Mouse (Mus musculus) adrenal gland, postnatal 14 days (tissue): ENCODE measurements around the gene Lefty2. TPM values are rescaled to one million over a fixed set of nuclear protein-coding genes. Genes with fewer than 3 reads are reported as not detected.
"Not testable (repeated sequence)": the region's sequence is repeated elsewhere in the genome, so short reads cannot be mapped to it uniquely, and the experiment has no call there.

ENCODE experiments used
- DNase-seq: peaks from one replicate; pipeline ENCODE4 v3.0.0; 2021; ENCODE audit warnings: mixed read lengths
- total RNA-seq: library from RNA; stranded (reverse); gene quantifications from 2 replicates; pipeline ENCODE4 v1.2.3, GENCODE M21; 2021

Lefty2 gene
- total RNA-seq, 1 experiment from 2014 or later: 0.30 TPM

- no peak for DNase-seq
Observed at GRCm38 (mm10) chr1:180933659-180934058, 40.8 kb downstream of the Lefty2 start.

- no peak for DNase-seq
Observed at GRCm38 (mm10) chr1:180934467-180935419, 41.8 kb downstream of the Lefty2 start, which contains the start of gene Lefty1. TSS of gene Lefty1 (plus strand) at chr1:180935022.

GRCm38 (mm10) chr1:180936610-180937398 lies 43.9 kb downstream of the Lefty2 start:
- DNase-seq: peak; percentile 84

- not testable (repeated sequence) for DNase-seq
Observed at GRCm38 (mm10) chr1:180937631-180938030, 44.7 kb downstream of the Lefty2 start.

GRCm38 (mm10) chr1:180938781-180939180 lies 45.9 kb downstream of the Lefty2 start:
- DNase-seq: not testable (repeated sequence)

GRCm38 (mm10) chr1:180940776-180941460 lies 48.0 kb downstream of the Lefty2 start:
- no peak for DNase-seq

GRCm38 (mm10) chr1:180941726-180942125 lies 48.8 kb downstream of the Lefty2 start:
- no peak for DNase-seq

- peak; percentile 87 for DNase-seq
Observed at GRCm38 (mm10) chr1:180942166-180943031, 49.5 kb downstream of the Lefty2 start, which contains the start of gene Tmem63a. TSS of gene Tmem63a (plus strand) at chr1:180942344.

- DNase-seq: peak; percentile 52
Observed at GRCm38 (mm10) chr1:180943032-180943644, 50.2 kb downstream of the Lefty2 start.

GRCm38 (mm10) chr1:180943896-180944295 lies 51.0 kb downstream of the Lefty2 start:
- peak; percentile 78 for DNase-seq

- peak; percentile 63 for DNase-seq
Observed at GRCm38 (mm10) chr1:180944553-180944952, 51.6 kb downstream of the Lefty2 start.

- DNase-seq: peak; percentile 72
Observed at GRCm38 (mm10) chr1:180945001-180945980, 52.4 kb downstream of the Lefty2 start.

GRCm38 (mm10) chr1:180946448-180946847 lies 53.5 kb downstream of the Lefty2 start:
- DNase-seq: peak; percentile 88

Other genes with a start within 250 kb of the Lefty2 start
- not detected in 2 replicates for gene Mixl1, start 196.1 kb upstream of the Lefty2 start, total RNA-seq
- 41.8 and 43.0 TPM in 2 replicates for gene Acbd3, start 167.1 kb upstream of the Lefty2 start, total RNA-seq
- gene H3f3a, start 79.2 kb upstream of the Lefty2 start, total RNA-seq: 803 and 817 TPM in 2 replicates
- 22.2 and 22.6 TPM in 2 replicates for gene Sde2, start 42.0 kb upstream of the Lefty2 start, total RNA-seq
- gene Pycr2, start 11.2 kb downstream of the Lefty2 start, total RNA-seq: 29.9 and 38.0 TPM in 2 replicates
- 1.3 and 1.6 TPM in 2 replicates for gene Lefty1, start 41.9 kb downstream of the Lefty2 start, total RNA-seq
- 44.4 and 56.2 TPM in 2 replicates for gene Tmem63a, start 49.2 kb downstream of the Lefty2 start, total RNA-seq
- 57.9 and 71.2 TPM in 2 replicates for gene Ephx1, start 127.8 kb downstream of the Lefty2 start, total RNA-seq
- gene 9130409I23Rik, start 158.1 kb downstream of the Lefty2 start, total RNA-seq: 0.30 TPM in 1 of 2 replicates, not detected in the other